Mouse (Mus musculus): ENCODE data around the gene 4930407I10Rik. TPM values are rescaled to one million over a fixed set of nuclear protein-coding genes. Genes with fewer than 3 reads are reported as not detected.
A peak's percentile ranks its signal among the peaks of the same experiment; 100 is the strongest.

Gene 4930407I10Rik
- total RNA-seq, 2 experiments from 2014 or later, result not detected

GRCm38 (mm10) chr15:82052544-82052943 lies 6.4 kb upstream of the 4930407I10Rik start:
- no peak for DNase-seq

GRCm38 (mm10) chr15:82063909-82064308 lies 5.0 kb downstream of the 4930407I10Rik start:
- DNase-seq, result no peak

GRCm38 (mm10) chr15:82065511-82065910 lies 6.6 kb downstream of the 4930407I10Rik start:
- peak; percentile 66 to 86 for DNase-seq

- no peak for DNase-seq
Measured at GRCm38 (mm10) chr15:82069898-82070297, 10.9 kb downstream of the 4930407I10Rik start, which contains the start of gene Mei1. Gene Mei1 (plus strand): TSS chr15:82069996.

- no peak for DNase-seq
Measured at GRCm38 (mm10) chr15:82071816-82072469, 13.0 kb downstream of the 4930407I10Rik start.

- no peak for DNase-seq
Measured at GRCm38 (mm10) chr15:82073490-82073889, 14.5 kb downstream of the 4930407I10Rik start.

- DNase-seq, result no peak
Measured at GRCm38 (mm10) chr15:82079883-82080282, 20.9 kb downstream of the 4930407I10Rik start.

- peak; percentile 28 to 41 for DNase-seq
Measured at GRCm38 (mm10) chr15:82081161-82081560, 22.2 kb downstream of the 4930407I10Rik start.

GRCm38 (mm10) chr15:82085606-82086005 lies 26.7 kb downstream of the 4930407I10Rik start:
- no peak for DNase-seq

- DNase-seq, result peak; percentile 34 to 51
Measured at GRCm38 (mm10) chr15:82086131-82086530, 27.2 kb downstream of the 4930407I10Rik start.

GRCm38 (mm10) chr15:82087266-82087665 lies 28.3 kb downstream of the 4930407I10Rik start:
- DNase-seq, result no peak

GRCm38 (mm10) chr15:82091061-82091460 lies 32.1 kb downstream of the 4930407I10Rik start:
- DNase-seq, result peak; percentile 9 to 46

GRCm38 (mm10) chr15:82106953-82107555 lies 48.1 kb downstream of the 4930407I10Rik start:
- DNase-seq, result peak; percentile 76 to 79

Other genes with a start within 250 kb of the 4930407I10Rik start
- 100 to 1,000 TPM; 103 to 125 TPM for gene Tob2, start 200.4 kb upstream of the 4930407I10Rik start, total RNA-seq (2021)
- gene Phf5a, start 187.2 kb upstream of the 4930407I10Rik start, total RNA-seq (2021), result 10 to 100 TPM; 57.8 to 59.2 TPM
- 100 to 1,000 TPM; 823 to 866 TPM for gene Aco2, start 186.8 kb upstream of the 4930407I10Rik start, total RNA-seq (2021)
- 10 to 100 TPM; 23.5 to 24.9 TPM for gene Polr3h, start 132.9 kb upstream of the 4930407I10Rik start, total RNA-seq (2021)
- 10 to 100 TPM; 12.4 to 16.0 TPM for gene Csdc2, start 122.4 kb upstream of the 4930407I10Rik start, total RNA-seq (2021)
- gene Pmm1, start 98.2 kb upstream of the 4930407I10Rik start, total RNA-seq (2021), result 10 to 100 TPM; 51.1 to 90.8 TPM
- not detected for gene 1700029P11Rik, start 78.6 kb upstream of the 4930407I10Rik start, total RNA-seq (2021)
- 10 to 100 TPM; 55.2 to 81.1 TPM for gene Xrcc6, start 71.3 kb upstream of the 4930407I10Rik start, total RNA-seq (2021)
- gene Desi1, start 25.3 kb upstream of the 4930407I10Rik start, total RNA-seq (2021), result 100 to 1,000 TPM in 1 of 2 experiments, 10 to 100 TPM in 1; 54.2 to 105 TPM
- gene Snu13, start 11.6 kb upstream of the 4930407I10Rik start, total RNA-seq (2021), result 10 to 100 TPM; 88.7 to 94.1 TPM
- gene Mei1, start 10.8 kb downstream of the 4930407I10Rik start, total RNA-seq (2021), result 1 to 10 TPM in 1 of 2 experiments, under 1 TPM in 1; 0.76 to 3.7 TPM
- 10 to 100 TPM in 1 of 2 experiments, 1 to 10 TPM in 1; 6.7 to 11.3 TPM for gene Ccdc134, start 68.8 kb downstream of the 4930407I10Rik start, total RNA-seq (2021)
- gene Srebf2, start 88.0 kb downstream of the 4930407I10Rik start, total RNA-seq (2021), result 100 to 1,000 TPM in 1 of 2 experiments, 10 to 100 TPM in 1; 80.3 to 113 TPM
- under 1 TPM; 0.46 to 0.73 TPM for gene Shisa8, start 153.7 kb downstream of the 4930407I10Rik start, total RNA-seq (2021)
- gene Tnfrsf13c, start 165.2 kb downstream of the 4930407I10Rik start, total RNA-seq (2021), result under 1 TPM in 1 of 2 experiments, not detected in 1; 0.20 TPM
- gene Cenpm, start 185.6 kb downstream of the 4930407I10Rik start, total RNA-seq (2021), result 1 to 10 TPM; 2.9 to 4.3 TPM
- 1 to 10 TPM in 1 of 2 experiments, under 1 TPM in 1; 0.23 to 1.2 TPM for gene 1500009C09Rik, start 193.2 kb downstream of the 4930407I10Rik start, total RNA-seq (2021)
- 1 to 10 TPM; 2.6 to 4.3 TPM for gene Sept3, start 215.7 kb downstream of the 4930407I10Rik start, total RNA-seq (2021)
- not detected for gene Wbp2nl, start 239.8 kb downstream of the 4930407I10Rik start, total RNA-seq (2021)